Mouse (Mus musculus): ENCODE measurements at regions not wholly inside any gene's neighbourhood (a gene's known extent, or its start where the extent isn't known, plus 50 kb on each side); places are given as distances from the start of the nearest gene placed in this dataset.

- DNase-seq (ENCODE audit: low spot score), result no peak
Observed at GRCm38 (mm10) chr10:70336741-70337140, 91.8 kb downstream of the Slc16a9 start.

- DNase-seq (ENCODE audit: low spot score), result no peak
Observed at GRCm38 (mm10) chr10:70359421-70359820, 80.9 kb upstream of the Fam13c start.

GRCm38 (mm10) chr10:70359834-70360233 lies 80.4 kb upstream of the Fam13c start:
- no peak for DNase-seq (ENCODE audit: low spot score)

- DNase-seq (ENCODE audit: low spot score), result no peak
Observed at GRCm38 (mm10) chr10:70363054-70363453, 77.2 kb upstream of the Fam13c start.

- no peak for DNase-seq (ENCODE audit: low spot score)
Observed at GRCm38 (mm10) chr10:70364218-70364975, 75.9 kb upstream of the Fam13c start.

- no peak for DNase-seq (ENCODE audit: low spot score)
Observed at GRCm38 (mm10) chr10:70364976-70365345, 75.3 kb upstream of the Fam13c start.

- no peak for DNase-seq (ENCODE audit: low spot score)
Observed at GRCm38 (mm10) chr10:70365504-70365903, 74.8 kb upstream of the Fam13c start.

- DNase-seq (ENCODE audit: low spot score), result no peak
Observed at GRCm38 (mm10) chr10:70367866-70368265, 72.4 kb upstream of the Fam13c start.

GRCm38 (mm10) chr10:70368685-70369084 lies 71.6 kb upstream of the Fam13c start:
- DNase-seq (ENCODE audit: low spot score), result peak; percentile 53

GRCm38 (mm10) chr10:70372411-70373136 lies 67.7 kb upstream of the Fam13c start:
- no peak for DNase-seq (ENCODE audit: low spot score)

- no peak for DNase-seq (ENCODE audit: low spot score)
Observed at GRCm38 (mm10) chr10:70373207-70373606, 67.1 kb upstream of the Fam13c start.

- no peak for DNase-seq (ENCODE audit: low spot score)
Observed at GRCm38 (mm10) chr10:70373836-70374235, 66.4 kb upstream of the Fam13c start.

GRCm38 (mm10) chr10:70374726-70375125 lies 65.6 kb upstream of the Fam13c start:
- DNase-seq (ENCODE audit: low spot score), result no peak

- DNase-seq (ENCODE audit: low spot score), result no peak
Observed at GRCm38 (mm10) chr10:70380041-70380651, 60.1 kb upstream of the Fam13c start.

- DNase-seq (ENCODE audit: low spot score), result no peak
Observed at GRCm38 (mm10) chr10:70384689-70385088, 55.6 kb upstream of the Fam13c start.

- DNase-seq (ENCODE audit: low spot score), result no peak
Observed at GRCm38 (mm10) chr10:70387729-70388128, 52.6 kb upstream of the Fam13c start.

Data from ovary, postnatal 36 days (tissue).